Mouse (Mus musculus): ENCODE results near the gene Ripk1.

DNA sequence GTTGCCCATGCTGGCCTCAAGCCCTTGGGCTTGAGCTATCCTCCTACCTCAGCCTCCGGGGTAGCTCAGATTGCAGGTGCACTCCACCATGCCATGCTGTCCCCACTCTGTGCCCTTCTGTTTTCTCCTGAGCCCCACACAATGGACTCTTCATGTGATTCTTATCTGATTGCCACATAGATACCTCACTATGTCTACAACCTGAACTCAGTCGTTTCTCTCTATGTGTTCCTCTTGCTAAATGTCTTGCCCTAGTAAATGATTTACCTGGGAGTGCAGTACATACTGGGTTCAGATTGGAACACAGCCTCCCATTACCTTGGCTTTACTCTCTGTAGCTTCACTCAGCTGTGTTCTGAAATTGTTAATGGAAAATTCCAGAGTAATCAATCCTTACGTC is 52.8 kb downstream of the Ripk1 start:
- TF ChIP-seq CTCF (IDR thresholded peaks at IDR 0.05 in 2 of 3, conservative IDR thresholded peaks at IDR 0.05 in 1 of 3; ENCODE audit: control insufficient read depth in 1 of 3, insufficient read depth in 1 of 3, low read depth in 2 of 3, low read length in 3 of 3, poor library complexity in 1 of 3, severe bottlenecking in 1 of 3) (no peak), GATA1 (IDR thresholded peaks at IDR 0.05; ENCODE audit: low read depth, low read length) (no peak), NELFE (IDR thresholded peaks at IDR 0.05; ENCODE audit: low read depth, low read length) (no peak), EP300 (IDR thresholded peaks at IDR 0.05; ENCODE audit: low read depth in 1 of 2, low read length in 2 of 2) (no peak), USF2 (IDR thresholded peaks at IDR 0.05; ENCODE audit: borderline replicate concordance in 1 of 2, insufficient read depth in 1 of 2, low read depth in 1 of 2, low read length in 2 of 2) (no peak), MAFK (IDR thresholded peaks at IDR 0.05; ENCODE audit: borderline replicate concordance, low read depth, low read length) (no peak), JUND (IDR thresholded peaks at IDR 0.05; ENCODE audit: low read depth, low read length) (no peak), MXI1 (IDR thresholded peaks at IDR 0.05; ENCODE audit: low read depth, low read length) (no peak), POLR2A (IDR thresholded peaks at IDR 0.05; ENCODE audit: control insufficient read depth in 1 of 2, insufficient read depth in 1 of 2, low read depth in 1 of 2, low read length in 2 of 2, poor library complexity in 1 of 2) (no peak), ZC3H11A (IDR thresholded peaks at IDR 0.05; ENCODE audit: low read depth, low read length) (no peak), MEF2A (IDR thresholded peaks at IDR 0.05; ENCODE audit: extremely low read depth, insufficient replicate concordance, low read depth, low read length, poor library complexity, severe bottlenecking) (no peak), BHLHE40 (IDR thresholded peaks at IDR 0.05; ENCODE audit: borderline replicate concordance, low read depth, low read length) (no peak)

All from MEL (cell line).